Comparison of ENCODE assay signal across 7 mouse cellular contexts in genomic region chr3:35088241-35089080, GRCm38 (mm10).
DNase-seq lines count a peak whose midpoint lies in the region; ATAC-seq and TF ChIP-seq lines count a peak whose summit lies in the region.

No protein-coding gene starts in this region.

- DNase-seq in brain, embryonic 18.5 days (ENCODE audit: low read depth, low spot score): peak; percentile 70
- peak; percentile 88 for DNase-seq in embryo, embryonic 10 days (ENCODE audit: low spot score)
- DNase-seq in hindbrain, embryonic 11.5 days (ENCODE audit: low spot score): peak; percentile 85
- DNase-seq in mesoderm, embryonic 11.5 days (ENCODE audit: low read depth, low spot score): peak; percentile 82
- DNase-seq in skeletal muscle tissue, adult 2 months (ENCODE audit: low read depth, low spot score): peak; percentile 10
- DNase-seq in thymus, postnatal 36 days: no peak
- DNase-seq in liver, postnatal 0 days: no peak

- H3K36me3 ChIP-seq in hindbrain, embryonic 11.5 days (ENCODE audit: control insufficient read depth, insufficient read depth, low read length): no peaks in the 10 kb centered on the region
- no peaks in the 10 kb centered on the region for H3K36me3 ChIP-seq in liver, postnatal 0 days (replicated peaks; ENCODE audit: insufficient read depth, low read length)

- TF ChIP-seq CTCF in liver, postnatal 0 days (IDR thresholded peaks at IDR 0.05; ENCODE audit: low read depth): no peak

- no peak overlapping the region for H3K4me2 ChIP-seq in hindbrain, embryonic 11.5 days (replicated peaks; ENCODE audit: low read depth, low read length)
- no peak overlapping the region for H3K4me2 ChIP-seq in liver, postnatal 0 days (ENCODE audit: low read depth, low read length)

- WGBS in hindbrain, embryonic 11.5 days: 15% methylated on average over 19 of the region's 19 CpGs
- 68% methylated on average over 19 of the region's 19 CpGs for WGBS in liver, postnatal 0 days (ENCODE audit: insufficient replicate concordance)

- H3K9me3 ChIP-seq in hindbrain, embryonic 11.5 days (ENCODE audit: control insufficient read depth, low read length): no peaks in the 10 kb centered on the region
- H3K9me3 ChIP-seq in liver, postnatal 0 days (ENCODE audit: low read length): no peaks in the 10 kb centered on the region

- no peak overlapping the region; the same call in 1 of the 2 replicates for H3K9ac ChIP-seq in hindbrain, embryonic 11.5 days (ENCODE audit: low read depth, low read length)
- no peak overlapping the region for H3K9ac ChIP-seq in liver, postnatal 0 days (replicated peaks)

- H3K27ac ChIP-seq in hindbrain, embryonic 11.5 days (ENCODE audit: low read depth, low read length): peak overlapping the region; percentile 82
- no peak overlapping the region for H3K27ac ChIP-seq in liver, postnatal 0 days (ENCODE audit: low read depth)

- H3K4me3 ChIP-seq in hindbrain, embryonic 11.5 days (ENCODE audit: low read depth, low read length): no peak overlapping the region
- H3K4me3 ChIP-seq in liver, postnatal 0 days (ENCODE audit: low read depth, low read length): no peak overlapping the region

- H3K4me1 ChIP-seq in hindbrain, embryonic 11.5 days (replicated peaks; ENCODE audit: control insufficient read depth, insufficient read depth, low read length): peaks cover 9% of the 10 kb centered on the region; the same call in 1 of the 2 replicates
- no peaks in the 10 kb centered on the region for H3K4me1 ChIP-seq in liver, postnatal 0 days (ENCODE audit: insufficient read depth)

- no peak for TF ChIP-seq EP300 in liver, postnatal 0 days (IDR thresholded peaks at IDR 0.05; ENCODE audit: low read depth)

- no peaks in the 10 kb centered on the region for H3K27me3 ChIP-seq in hindbrain, embryonic 11.5 days (ENCODE audit: control insufficient read depth, insufficient read depth, low read length)
- no peaks in the 10 kb centered on the region for H3K27me3 ChIP-seq in liver, postnatal 0 days (ENCODE audit: insufficient read depth, low read length)

- peak; percentile 87 for ATAC-seq in hindbrain, embryonic 11.5 days (ENCODE audit: low FRiP score)
- no peak for ATAC-seq in liver, postnatal 0 days

Comparison
In these comparisons a context has a peak if more than half of its experiments do, and no peak if none do; other contexts are left out.
1. DNase-seq: peak in brain, embryonic 18.5 days (single experiment), embryo, embryonic 10 days (single experiment), hindbrain, embryonic 11.5 days (single experiment), mesoderm, embryonic 11.5 days (single experiment) and skeletal muscle tissue, adult 2 months (single experiment); none in thymus, postnatal 36 days (0 of 2) and liver, postnatal 0 days (single experiment).